Mouse (Mus musculus) small intestine, adult 2 months (tissue): ENCODE data around the gene Fam198b. TPM values are rescaled to one million over a fixed set of nuclear protein-coding genes. Genes with fewer than 3 reads are reported as not detected.

ENCODE experiments used
- H3K27ac ChIP-seq: fragments of 200-500 bp; 2 replicates; pipeline ENCODE4 v1.5.1; 2012; ENCODE audit warnings: low read depth, low read length, control low read depth, inconsistent platforms; ENCODE audit not compliant: insufficient read depth
- H3K27me3 ChIP-seq: fragments of 200-500 bp; 2 replicates; pipeline ENCODE4 v1.6.1; 2012; ENCODE audit warnings: mild to moderate bottlenecking, moderate library complexity, low read length, inconsistent platforms; ENCODE audit not compliant: control insufficient read depth, insufficient read depth
- H3K36me3 ChIP-seq: fragments of 200-500 bp; 2 replicates; pipeline ENCODE4 v1.6.1; 2012; ENCODE audit warnings: mild to moderate bottlenecking, low read length, control low read depth, inconsistent platforms; ENCODE audit not compliant: control insufficient read depth, insufficient read depth
- H3K4me1 ChIP-seq: fragments of 200-500 bp; 2 replicates; pipeline ENCODE4 v1.6.1; 2012; ENCODE audit warnings: low read length, inconsistent platforms, mixed read lengths; ENCODE audit not compliant: control insufficient read depth, insufficient read depth, insufficient read length
- H3K4me3 ChIP-seq: fragments of 200-500 bp; 2 replicates; pipeline ENCODE4 v1.5.1; 2012; ENCODE audit warnings: low read depth, mild to moderate bottlenecking, control low read depth, inconsistent platforms, low read length, moderate library complexity
- CTCF ChIP-seq: fragments of 200-500 bp; IDR thresholded peaks from 2 replicates; pipeline ENCODE4 v1.5.1; 2012; ENCODE audit warnings: low read depth, mild to moderate bottlenecking, control low read depth, inconsistent platforms, low read length, moderate library complexity, mixed read lengths; ENCODE audit not compliant: insufficient replicate concordance, insufficient read length; ENCODE audit errors: extremely low read depth
- POLR2A ChIP-seq: fragments of 200-500 bp; IDR thresholded peaks from 2 replicates; pipeline ENCODE4 v1.6.1; 2012; ENCODE audit warnings: low read depth, mild to moderate bottlenecking, control low read depth, inconsistent platforms, low read length, moderate library complexity
- WGBS: fragments of 180-500 bp; shearing (Covaris S2); methylation state at CpG from one replicate; pipeline ENCODE4 v1.1.7; 2018; 5-methylcytosine and 5-hydroxymethylcytosine counted together
- polyA plus RNA-seq: library from polyadenylated mRNA; depleted of rRNA; stranded (reverse); fragments of >200 nt; gene quantifications from 2 replicates; pipeline ENCODE4 v1.2.3, GENCODE M21; 2012

The Fam198b gene
- polyA plus RNA-seq, 1 experiment = 1.2 TPM

GRCm38 (mm10) chr3:79936730-79937447, 52.6 kb downstream of the Fam198b start:
- Histone ChIP-seq H3K4me3 (no peak overlapping the region), H3K36me3 (no peaks in the 10 kb centered on the region), H3K4me1 (no peaks in the 10 kb centered on the region), H3K27me3 (no peaks in the 10 kb centered on the region), H3K27ac (no peak overlapping the region)
- no peak for TF ChIP-seq POLR2A
- no peak for TF ChIP-seq CTCF
- 80% methylated on average over 3 of the region's 3 CpGs for WGBS

- no peaks in the 10 kb centered on the region for H3K36me3 ChIP-seq
- no peak overlapping the region for H3K4me3 ChIP-seq
- WGBS = 67% methylated on average over 1 of the region's 1 CpGs
- H3K27ac ChIP-seq = no peak overlapping the region
- H3K4me1 ChIP-seq = no peaks in the 10 kb centered on the region
- H3K27me3 ChIP-seq = no peaks in the 10 kb centered on the region
- TF ChIP-seq POLR2A (no peak), CTCF (no peak)
Measured at GRCm38 (mm10) chr3:79947736-79948135, 63.4 kb downstream of the Fam198b start.

GRCm38 (mm10) chr3:79948151-79948550, 63.8 kb downstream of the Fam198b start:
- no peak for TF ChIP-seq CTCF
- TF ChIP-seq POLR2A = no peak
- WGBS = 78% methylated on average over 2 of the region's 2 CpGs
- Histone ChIP-seq H3K27ac (no peak overlapping the region), H3K27me3 (no peaks in the 10 kb centered on the region), H3K4me1 (no peaks in the 10 kb centered on the region), H3K4me3 (no peak overlapping the region), H3K36me3 (no peaks in the 10 kb centered on the region)

DNA sequence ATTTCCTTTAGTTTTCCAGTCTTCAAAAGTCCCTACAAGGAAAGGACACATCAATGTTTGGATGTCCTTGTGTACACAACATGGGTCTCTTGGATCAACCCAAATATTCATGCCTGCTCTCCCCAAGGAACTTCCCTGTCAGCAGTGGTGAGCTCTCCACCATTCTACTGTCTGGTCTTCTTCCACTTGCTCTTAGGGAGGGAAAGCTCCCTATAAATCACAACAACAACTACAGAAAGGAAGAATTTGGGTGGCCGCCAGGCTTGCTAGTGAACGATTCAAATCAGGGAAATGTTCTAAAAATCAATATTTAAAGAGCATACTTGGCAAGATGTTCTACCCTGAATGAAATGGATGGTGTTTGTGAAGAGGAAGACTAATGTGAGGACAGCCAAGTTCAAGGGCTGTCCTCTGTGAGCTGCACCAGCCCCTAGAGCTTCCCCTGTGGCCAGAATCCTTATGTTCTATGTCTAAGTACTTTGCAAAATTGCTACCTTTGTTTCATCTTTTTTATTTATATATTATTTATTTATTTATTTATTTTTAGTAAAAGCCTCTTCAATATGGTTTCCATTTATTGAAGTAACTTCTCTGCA, 68.9 kb downstream of the Fam198b start:
- Histone ChIP-seq H3K27me3 (no peaks in the 10 kb centered on the region), H3K4me1 (no peaks in the 10 kb centered on the region), H3K27ac (no peak overlapping the region), H3K36me3 (no peaks in the 10 kb centered on the region), H3K4me3 (no peak overlapping the region)
- TF ChIP-seq POLR2A (no peak), CTCF (no peak)
- 56% methylated on average over 2 of the region's 2 CpGs for WGBS

GRCm38 (mm10) chr3:79955262-79955661, 70.9 kb downstream of the Fam198b start:
- WGBS = 82% methylated on average over 3 of the region's 3 CpGs
- no peak overlapping the region for H3K4me3 ChIP-seq

GRCm38 (mm10) chr3:79956792-79957191, 72.5 kb downstream of the Fam198b start:
- TF ChIP-seq POLR2A = no peak
- no peak for TF ChIP-seq CTCF

More at GRCm38 (mm10) chr3:79955262-79955661, 70.9 kb downstream of the Fam198b start:
- no peak for TF ChIP-seq CTCF
- TF ChIP-seq POLR2A = no peak
- Histone ChIP-seq H3K36me3 (no peaks in the 10 kb centered on the region), H3K27me3 (no peaks in the 10 kb centered on the region), H3K27ac (no peak overlapping the region), H3K4me1 (no peaks in the 10 kb centered on the region)

DNA sequence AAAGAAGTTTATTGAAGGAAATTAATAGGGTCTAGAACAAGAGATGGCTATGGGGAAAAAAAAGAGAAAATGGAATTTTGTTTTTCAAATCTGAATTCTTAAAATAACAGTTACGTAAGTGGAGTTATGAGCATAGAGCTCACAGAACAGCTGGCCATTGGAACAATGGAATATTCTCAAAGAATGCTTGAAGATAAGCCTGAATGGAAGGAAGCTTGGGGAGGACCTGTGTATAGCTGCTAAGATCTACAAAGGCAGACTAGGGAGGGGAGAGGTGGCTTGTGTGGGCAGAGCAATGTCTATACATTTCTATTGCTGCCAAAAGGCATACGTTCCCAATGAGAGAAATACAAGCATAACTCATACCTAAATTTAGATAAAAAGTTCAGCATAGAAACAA, 73.4 kb downstream of the Fam198b start:
- WGBS = 91% methylated on average over 2 of the region's 2 CpGs
- Histone ChIP-seq H3K27me3 (no peaks in the 10 kb centered on the region), H3K36me3 (no peaks in the 10 kb centered on the region), H3K27ac (no peak overlapping the region), H3K4me3 (no peak overlapping the region), H3K4me1 (no peaks in the 10 kb centered on the region)
- TF ChIP-seq POLR2A (no peak), CTCF (no peak)

More at GRCm38 (mm10) chr3:79956792-79957191, 72.5 kb downstream of the Fam198b start:
- H3K27ac ChIP-seq = no peak overlapping the region
- H3K4me3 ChIP-seq = no peak overlapping the region
- no peaks in the 10 kb centered on the region for H3K4me1 ChIP-seq
- no peaks in the 10 kb centered on the region for H3K36me3 ChIP-seq
- no peaks in the 10 kb centered on the region for H3K27me3 ChIP-seq
